Mouse (Mus musculus): ENCODE data around the gene 4933416C03Rik. TPM values are rescaled to one million over a fixed set of nuclear protein-coding genes. Genes with fewer than 3 reads are reported as not detected.

The 4933416C03Rik gene
- total and polyA plus RNA-seq, 2 experiments from 2014 or later: not detected

GRCm38 (mm10) chr10:116078636-116079035, 35.1 kb downstream of the 4933416C03Rik start:
- Histone ChIP-seq H3K4me1 (ENCODE audit: insufficient read depth, low read length) (no peaks in the 10 kb centered on the region), H3K27me3 (ENCODE audit: insufficient read depth, low read length) (no peaks in the 10 kb centered on the region), H3K36me3 (ENCODE audit: insufficient read depth, low read length) (no peaks in the 10 kb centered on the region), H3K27ac (ENCODE audit: low read depth, low read length) (no peak overlapping the region), H3K4me3 (ENCODE audit: low read depth, low read length) (no peak overlapping the region), H3K9me3 (ENCODE audit: low read length) (no peaks in the 10 kb centered on the region), H3K4me2 (ENCODE audit: low read depth, low read length, poor library complexity, severe bottlenecking) (no peak overlapping the region), H3K9ac (replicated peaks; ENCODE audit: low read length, poor library complexity, severe bottlenecking) (no peak overlapping the region)
- DNase-seq (ENCODE audit: low spot score) (no peak), ATAC-seq (ENCODE audit: low FRiP score) (no peak)
- no peak for TF ChIP-seq CTCF (IDR thresholded peaks at IDR 0.05)
- WGBS: 77% methylated on average over 5 of the region's 5 CpGs

GRCm38 (mm10) chr10:116075954-116076353, 37.8 kb downstream of the 4933416C03Rik start:
- H3K4me1 ChIP-seq (ENCODE audit: insufficient read depth, low read length): no peaks in the 10 kb centered on the region
- H3K9me3 ChIP-seq (ENCODE audit: low read length): no peaks in the 10 kb centered on the region
- no peak for ATAC-seq (ENCODE audit: low FRiP score)
- H3K9ac ChIP-seq (replicated peaks; ENCODE audit: low read length, poor library complexity, severe bottlenecking): no peak overlapping the region
- TF ChIP-seq CTCF (IDR thresholded peaks at IDR 0.05): no peak
- H3K36me3 ChIP-seq (ENCODE audit: insufficient read depth, low read length): no peaks in the 10 kb centered on the region
- no peak overlapping the region for H3K27ac ChIP-seq (ENCODE audit: low read depth, low read length)
- no peak overlapping the region for H3K4me2 ChIP-seq (ENCODE audit: low read depth, low read length, poor library complexity, severe bottlenecking)
- no peak overlapping the region for H3K4me3 ChIP-seq (ENCODE audit: low read depth, low read length)
- H3K27me3 ChIP-seq (ENCODE audit: insufficient read depth, low read length): no peaks in the 10 kb centered on the region
- DNase-seq (ENCODE audit: low spot score): no peak
- WGBS: 86% methylated on average over 5 of the region's 5 CpGs

Other genes with a start within 250 kb of the 4933416C03Rik start
- gene Ptprr, start 95.7 kb downstream of the 4933416C03Rik start, total RNA-seq (2014; rRNA removed): 23.8 and 25.0 TPM in 2 replicates
- gene Ptprr, start 95.7 kb downstream of the 4933416C03Rik start, polyA plus RNA-seq (2015; fragmentation: Nextera tagmentation; extraction: Ambion mirVana): 25.1 and 25.2 TPM in 2 replicates
- 9.8 and 12.5 TPM in 2 replicates for gene Ptprb, start 161.6 kb upstream of the 4933416C03Rik start, total RNA-seq (2014; rRNA removed)
- 2.6 and 3.3 TPM in 2 replicates for gene Ptprb, start 161.6 kb upstream of the 4933416C03Rik start, polyA plus RNA-seq (2015; fragmentation: Nextera tagmentation; extraction: Ambion mirVana)